Mouse (Mus musculus) layer of hippocampus, postnatal 10 days (tissue): ENCODE data around the gene Ptchd3. TPM values are rescaled to one million over a fixed set of nuclear protein-coding genes. Genes with fewer than 3 reads are reported as not detected.

Experiments
- total RNA-seq, 2 experiments: library from RNA; stranded (reverse); gene quantifications; 2 replicates each; pipeline ENCODE4 v1.2.3; 2021

The Ptchd3 gene
- total RNA-seq, 2 experiments from 2014 or later, result not detected

Other genes starting within 250 kb of the Ptchd3 start
- gene B3gntl1, start 157.1 kb upstream of the Ptchd3 start, total RNA-seq, result 1 to 10 TPM; 7.6 to 8.6 TPM
- 10 to 100 TPM; 13.1 to 14.3 TPM for gene Metrnl, start 128.7 kb upstream of the Ptchd3 start, total RNA-seq